Mouse (Mus musculus): ENCODE measurements around the gene Spata5. TPM values are rescaled to one million over a fixed set of nuclear protein-coding genes. Genes with fewer than 3 reads are reported as not detected.

Gene Spata5
- total RNA-seq (2021), result 10 to 100 TPM; 10.9 to 12.9 TPM
- long read RNA-seq, experiment 1, partial matches to known transcripts, result 0 of 6 reads
- long read RNA-seq, experiment 1, other reads (novel, unspliced or antisense), result 2 of 6 reads
- long read RNA-seq, experiment 2, transcript Spata5-202 (16 exons, 3,295 nt), result major isoform, 10 of 17 reads
- long read RNA-seq, experiment 2, partial matches to known transcripts, result 0 of 17 reads
- long read RNA-seq, experiment 2, other reads (novel, unspliced or antisense), result 3 of 17 reads

GRCm38 (mm10) chr3:37419458-37419991, at the start of gene Spata5:
Gene Spata5, plus strand, starts transcription at chr3:37419896.
- peak; percentile 99 for DNase-seq
- intact Hi-C loops (cut with DNase I; ENCODE audit: low total_unique reads), result loop anchor here (5.0 kb wide), 1 partner anchor 97 kb away; no protein-coding TSS in a partner anchor

- no peak for DNase-seq
- intact Hi-C loops (cut with DNase I; ENCODE audit: low total_unique reads), result no loop called here
Measured at GRCm38 (mm10) chr3:37370407-37370806, 49.3 kb upstream of the Spata5 start.

GRCm38 (mm10) chr3:37373712-37374111, 46.0 kb upstream of the Spata5 start:
- no peak for DNase-seq
- intact Hi-C loops (cut with DNase I; ENCODE audit: low total_unique reads), result no loop called here

GRCm38 (mm10) chr3:37377926-37378325, 41.8 kb upstream of the Spata5 start:
- intact Hi-C loops (cut with DNase I; ENCODE audit: low total_unique reads), result no loop called here
- no peak for DNase-seq

GRCm38 (mm10) chr3:37378412-37378811, 41.3 kb upstream of the Spata5 start:
- peak; percentile 37 for DNase-seq
- intact Hi-C loops (cut with DNase I; ENCODE audit: low total_unique reads), result no loop called here

GRCm38 (mm10) chr3:37379201-37379600, 40.5 kb upstream of the Spata5 start:
- intact Hi-C loops (cut with DNase I; ENCODE audit: low total_unique reads), result no loop called here
- no peak for DNase-seq

- DNase-seq, result peak; percentile 76
- intact Hi-C loops (cut with DNase I; ENCODE audit: low total_unique reads), result no loop called here
Measured at GRCm38 (mm10) chr3:37379930-37380881, 39.5 kb upstream of the Spata5 start.

- DNase-seq, result no peak
- intact Hi-C loops (cut with DNase I; ENCODE audit: low total_unique reads), result no loop called here
Measured at GRCm38 (mm10) chr3:37381457-37381856, 38.2 kb upstream of the Spata5 start.

- intact Hi-C loops (cut with DNase I; ENCODE audit: low total_unique reads), result no loop called here
- DNase-seq, result no peak
Measured at GRCm38 (mm10) chr3:37383096-37383765, 36.5 kb upstream of the Spata5 start.

GRCm38 (mm10) chr3:37387310-37387709, 32.4 kb upstream of the Spata5 start:
- no peak for DNase-seq
- intact Hi-C loops (cut with DNase I; ENCODE audit: low total_unique reads), result no loop called here

- no peak for DNase-seq
- intact Hi-C loops (cut with DNase I; ENCODE audit: low total_unique reads), result no loop called here
Measured at GRCm38 (mm10) chr3:37396930-37397608, 22.6 kb upstream of the Spata5 start.

- no peak for DNase-seq
- intact Hi-C loops (cut with DNase I; ENCODE audit: low total_unique reads), result no loop called here
Measured at GRCm38 (mm10) chr3:37397646-37398045, 22.1 kb upstream of the Spata5 start.

GRCm38 (mm10) chr3:37398661-37399395, 20.9 kb upstream of the Spata5 start:
- peak; percentile 82 for DNase-seq
- intact Hi-C loops (cut with DNase I; ENCODE audit: low total_unique reads), result no loop called here

- DNase-seq, result peak; percentile 80
- intact Hi-C loops (cut with DNase I; ENCODE audit: low total_unique reads), result no loop called here
Measured at GRCm38 (mm10) chr3:37401729-37402610, 17.7 kb upstream of the Spata5 start.

GRCm38 (mm10) chr3:37407598-37407997, 12.1 kb upstream of the Spata5 start:
- DNase-seq, result no peak
- intact Hi-C loops (cut with DNase I; ENCODE audit: low total_unique reads), result no loop called here

- no peak for DNase-seq
- intact Hi-C loops (cut with DNase I; ENCODE audit: low total_unique reads), result no loop called here
Measured at GRCm38 (mm10) chr3:37413446-37413845, 6.2 kb upstream of the Spata5 start.

- intact Hi-C loops (cut with DNase I; ENCODE audit: low total_unique reads), result no loop called here
- DNase-seq, result peak; percentile 80
Measured at GRCm38 (mm10) chr3:37414413-37414960, 5.2 kb upstream of the Spata5 start.
